In the genomic region with DNA sequence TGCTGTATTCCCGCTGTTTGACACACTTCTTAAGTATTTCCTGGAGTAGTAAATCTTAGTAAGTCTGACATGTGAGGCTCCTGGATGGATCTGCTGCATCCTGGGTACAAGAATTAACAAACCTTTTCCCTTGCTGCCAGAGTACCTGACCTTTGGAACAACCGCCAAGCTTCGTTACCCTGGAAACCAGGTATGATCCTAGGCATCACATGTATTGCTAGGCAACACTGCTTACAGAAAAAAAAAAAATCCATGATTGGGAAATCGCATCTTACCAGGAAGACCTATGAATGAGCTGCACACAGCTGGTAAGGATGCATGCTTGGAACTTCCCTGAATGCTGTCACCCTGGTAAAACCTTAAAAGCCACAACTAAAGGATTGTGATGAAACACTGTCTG, we compare ENCODE assay signal across 27 mouse cellular contexts. TPM values are rescaled to one million over a fixed set of nuclear protein-coding genes. Genes with fewer than 3 reads are reported as not detected.
DNase-seq lines count a peak whose midpoint lies in the region; ATAC-seq and TF ChIP-seq lines count a peak whose summit lies in the region.
"Had no signal": no experiment of that assay in that cellular context is flagged by ENCODE, and none has a peak within 500 bp of the region (broad histone marks: within the 10 kb centered on the region; RNA-seq: fewer than 3 reads in every experiment).

No protein-coding gene starts in this region.

- peak; percentile 60 for DNase-seq in liver, adult 2 months (ENCODE audit: extremely low read depth, low read depth, low spot score)
- DNase-seq in brain, embryonic 14.5 days (ENCODE audit: low read depth) = peak; percentile 58
- DNase-seq in cerebellum, postnatal 36 days = no peak
- DNase-seq in adrenal gland, adult 18-20 months (ENCODE audit: low spot score in 2 of 2) = no peak
- DNase-seq: adrenal gland, postnatal 10 days; B cell, adult 2 months; cerebellum, adult 11-12 months; cerebellum, postnatal 10 days; gastrocnemius, adult 2 months; gastrocnemius, postnatal 36 days; heart, adult 18-20 months; heart, postnatal 36 days; kidney, adult 11 months; kidney, postnatal 14 days; liver; lung, postnatal 36 days; right cerebral cortex, postnatal 4 days; thymus, adult 2 months; thymus, postnatal 36 days had no signal

- no peaks in the 10 kb centered on the region for H3K36me3 ChIP-seq in liver, adult 2 months (ENCODE audit: control insufficient read depth, insufficient read depth, low read length)
- no peaks in the 10 kb centered on the region; the same call in 1 of the 2 replicates for H3K36me3 ChIP-seq in liver, embryonic 12.5 days
- H3K36me3 ChIP-seq in intestine, embryonic 15.5 days = no peaks in the 10 kb centered on the region
- no peaks in the 10 kb centered on the region for H3K36me3 ChIP-seq in midbrain, embryonic 16.5 days (ENCODE audit: control insufficient read depth, insufficient read depth, low read length)
- H3K36me3 ChIP-seq: lung, embryonic 15.5 days had no signal

- 62% methylated on average over 4 of the region's 4 CpGs for WGBS in liver, adult 2 months
- 72% methylated on average over 4 of the region's 4 CpGs for WGBS in liver, embryonic 12.5 days (ENCODE audit: insufficient replicate concordance)
- 46% methylated on average over 4 of the region's 4 CpGs for WGBS in intestine, embryonic 15.5 days
- WGBS in midbrain, embryonic 16.5 days = 66% methylated on average over 4 of the region's 4 CpGs

- no peak overlapping the region for H3K9ac ChIP-seq in liver, adult 2 months (ENCODE audit: low read depth, low read length)
- no peak overlapping the region for H3K9ac ChIP-seq in liver, embryonic 12.5 days
- H3K9ac ChIP-seq in intestine, embryonic 15.5 days = no peak overlapping the region
- no peak overlapping the region for H3K9ac ChIP-seq in midbrain, embryonic 16.5 days (ENCODE audit: low read depth, low read length)
- H3K9ac ChIP-seq: forebrain, embryonic 13.5 days; hindbrain, embryonic 14.5 days; lung, embryonic 15.5 days had no signal

- no peak for TF ChIP-seq CTCF in liver, adult 2 months (IDR thresholded peaks at IDR 0.05; ENCODE audit: low read depth, low read length)
- TF ChIP-seq CTCF in brain, embryonic 14.5 days (IDR thresholded peaks at IDR 0.05; ENCODE audit: borderline replicate concordance, extremely low read depth, insufficient read depth, insufficient read length) = no peak

- H3K4me2 ChIP-seq in liver, embryonic 12.5 days = no peak overlapping the region
- no peak overlapping the region for H3K4me2 ChIP-seq in intestine, embryonic 15.5 days (replicated peaks)
- H3K4me2 ChIP-seq in midbrain, embryonic 16.5 days (ENCODE audit: low read length) = no peak overlapping the region
- H3K4me2 ChIP-seq: forebrain, embryonic 13.5 days; heart, embryonic 11.5 days; hindbrain, embryonic 14.5 days; lung, embryonic 15.5 days had no signal

- H3K79me2 ChIP-seq in liver, adult 2 months (ENCODE audit: control insufficient read depth, insufficient read depth, low read length) = no peaks in the 10 kb centered on the region

- no peak for ATAC-seq in liver, embryonic 12.5 days
- ATAC-seq in intestine, embryonic 15.5 days = peak; percentile 87
- peak; percentile 72 for ATAC-seq in midbrain, embryonic 16.5 days
- ATAC-seq: forebrain, embryonic 13.5 days had no signal

- H3K27ac ChIP-seq in liver, adult 2 months (replicated peaks; ENCODE audit: insufficient read depth, low read depth, low read length) = no peak overlapping the region
- no peak overlapping the region for H3K27ac ChIP-seq in liver, embryonic 12.5 days
- no peak overlapping the region for H3K27ac ChIP-seq in intestine, embryonic 15.5 days
- peak overlapping the region; percentile 35; the same call in 1 of the 2 replicates for H3K27ac ChIP-seq in midbrain, embryonic 16.5 days (ENCODE audit: low read length)
- H3K27ac ChIP-seq: forebrain, embryonic 13.5 days; gastrocnemius, adult 2 months; hindbrain, embryonic 14.5 days; lung, embryonic 15.5 days had no signal

- no peak for TF ChIP-seq POLR2A in liver, adult 2 months (IDR thresholded peaks at IDR 0.05; ENCODE audit: extremely low read depth, insufficient read depth, low read length)
- TF ChIP-seq POLR2A in brain, embryonic 14.5 days (IDR thresholded peaks at IDR 0.05; ENCODE audit: borderline replicate concordance, extremely low read depth, insufficient read depth, insufficient read length, poor library complexity, severe bottlenecking) = no peak

- H3K9me3 ChIP-seq in liver, embryonic 12.5 days (replicated peaks) = no peaks in the 10 kb centered on the region
- H3K9me3 ChIP-seq in intestine, embryonic 15.5 days = no peaks in the 10 kb centered on the region
- no peaks in the 10 kb centered on the region; the same call in 1 of the 2 replicates for H3K9me3 ChIP-seq in midbrain, embryonic 16.5 days (replicated peaks; ENCODE audit: control insufficient read depth, low read length, poor library complexity, severe bottlenecking)
- H3K9me3 ChIP-seq: forebrain, embryonic 13.5 days; lung, embryonic 15.5 days had no signal

- H3K4me3 ChIP-seq in liver, adult 2 months (ENCODE audit: insufficient read depth, low read depth, low read length) = no peak overlapping the region
- H3K4me3 ChIP-seq in liver, embryonic 12.5 days = no peak overlapping the region
- no peak overlapping the region for H3K4me3 ChIP-seq in intestine, embryonic 15.5 days (replicated peaks)
- H3K4me3 ChIP-seq in midbrain, embryonic 16.5 days (ENCODE audit: low read depth, low read length) = no peak overlapping the region
- H3K4me3 ChIP-seq: erythroblast, embryonic 14.5 days; forebrain, embryonic 13.5 days; gastrocnemius, adult 2 months; lung, embryonic 15.5 days had no signal

- no peaks in the 10 kb centered on the region for H3K4me1 ChIP-seq in liver, adult 2 months (ENCODE audit: control insufficient read depth, insufficient read depth, low read length)
- no peaks in the 10 kb centered on the region for H3K4me1 ChIP-seq in liver, embryonic 12.5 days
- no peaks in the 10 kb centered on the region for H3K4me1 ChIP-seq in intestine, embryonic 15.5 days (replicated peaks)
- H3K4me1 ChIP-seq in midbrain, embryonic 16.5 days (ENCODE audit: control insufficient read depth, insufficient read depth, low read length) = peaks cover 9% of the 10 kb centered on the region; the same call in 1 of the 2 replicates
- H3K4me1 ChIP-seq: forebrain, embryonic 13.5 days had no signal

- no peaks in the 10 kb centered on the region for H3K27me3 ChIP-seq in liver, adult 2 months (ENCODE audit: control insufficient read depth, insufficient read depth, low read length)
- no peaks in the 10 kb centered on the region for H3K27me3 ChIP-seq in liver, embryonic 12.5 days (replicated peaks)
- no peaks in the 10 kb centered on the region for H3K27me3 ChIP-seq in intestine, embryonic 15.5 days (replicated peaks)
- H3K27me3 ChIP-seq in midbrain, embryonic 16.5 days (ENCODE audit: control insufficient read depth, insufficient read depth, low read depth, low read length) = no peaks in the 10 kb centered on the region
- H3K27me3 ChIP-seq: forebrain, embryonic 13.5 days; lung, embryonic 15.5 days had no signal

RNA-seq across cellular contexts. Expression of gene Ube2cbp, which starts 22.5 kb away (rescaled TPM):
- total RNA-seq in liver, adult 2 months (2014; rRNA removed) = 2.2 and 3.0 TPM in 2 replicates
- 0.97 and 1.8 TPM in 2 replicates for polyA plus RNA-seq in liver, adult 2 months (2012; rRNA removed)
- polyA plus RNA-seq in liver, embryonic 12.5 days (2016; fragmentation: Nextera tagmentation; extraction: Ambion mirVana) = 4.1 TPM in 2 replicates
- 4.9 and 5.1 TPM in 2 replicates for polyA plus RNA-seq in brain, embryonic 14.5 days (2012; rRNA removed)
- polyA plus RNA-seq in intestine, embryonic 15.5 days (2015; fragmentation: Nextera tagmentation; extraction: Ambion mirVana) = 4.5 and 5.1 TPM in 2 replicates
- polyA plus RNA-seq in midbrain, embryonic 16.5 days (2015; fragmentation: Nextera tagmentation; extraction: Ambion mirVana) = 7.8 and 8.1 TPM in 2 replicates
- 1 to 10 TPM; 1.2 to 1.9 TPM for total RNA-seq in adrenal gland, adult 18-20 months (2021)
- polyA plus RNA-seq: erythroblast, embryonic 14.5 days had no signal

RNA-seq across cellular contexts. Expression of gene Dop1a, which starts 24.7 kb away (rescaled TPM):
- total RNA-seq in liver, adult 2 months (2014; rRNA removed) = 25.2 and 25.9 TPM in 2 replicates
- polyA plus RNA-seq in liver, adult 2 months (2012; rRNA removed) = 3.8 and 5.9 TPM in 2 replicates
- polyA plus RNA-seq in liver, embryonic 12.5 days (2016; fragmentation: Nextera tagmentation; extraction: Ambion mirVana) = 6.4 and 7.6 TPM in 2 replicates
- 37.1 and 47.3 TPM in 2 replicates for polyA plus RNA-seq in brain, embryonic 14.5 days (2012; rRNA removed)
- polyA plus RNA-seq in intestine, embryonic 15.5 days (2015; fragmentation: Nextera tagmentation; extraction: Ambion mirVana) = 11.0 and 12.0 TPM in 2 replicates
- 34.1 and 45.0 TPM in 2 replicates for polyA plus RNA-seq in midbrain, embryonic 16.5 days (2015; fragmentation: Nextera tagmentation; extraction: Ambion mirVana)
- 10 to 100 TPM; 20.4 to 22.5 TPM for total RNA-seq in adrenal gland, adult 18-20 months (2021)

Comparison
In these comparisons a context has a peak if more than half of its experiments do, and no peak if none do; other contexts are left out.
1. DNase-seq: peak in liver, adult 2 months (single experiment) and brain, embryonic 14.5 days (single experiment); none in cerebellum, postnatal 36 days (0 of 2) and adrenal gland, adult 18-20 months (0 of 2).